Mouse (Mus musculus): Measurements from ENCODE around the gene Mical2. TPM values are rescaled to one million over a fixed set of nuclear protein-coding genes. Genes with fewer than 3 reads are reported as not detected.

Mical2 gene
- polyA plus RNA-seq, 1 experiment from 2014 or later, result 11.5 TPM

DNA sequence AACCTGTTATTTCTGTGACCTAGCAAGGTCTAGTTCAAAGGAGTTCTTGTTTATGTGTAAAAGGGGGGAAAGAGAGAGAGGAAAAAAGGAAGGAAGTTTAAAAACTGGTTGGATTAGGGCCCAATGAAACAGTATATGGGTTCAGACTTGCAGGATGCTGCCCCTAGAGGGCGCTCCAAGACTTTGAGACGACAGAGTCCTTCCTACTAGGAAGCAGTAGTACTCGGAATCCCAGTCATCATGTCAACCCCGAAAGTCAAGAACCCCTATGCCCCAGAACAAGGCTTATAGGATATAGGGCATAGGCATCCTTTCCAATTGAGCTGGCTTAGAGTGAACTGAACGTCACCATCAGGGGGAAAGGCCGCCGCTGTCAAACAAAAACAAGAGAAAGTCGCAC, 151.7 kb downstream of the Mical2 start:
- H3K9ac ChIP-seq (ENCODE audit: low read depth, low read length), result no peak overlapping the region
- H3K4me1 ChIP-seq (ENCODE audit: control insufficient read depth, insufficient read depth, low read length), result 0 out of 2 replicates have a peak, but pooled peaks cover 4% of the 10 kb centered on the region
- no peaks in the 10 kb centered on the region for H3K27me3 ChIP-seq (replicated peaks; ENCODE audit: control insufficient read depth, insufficient read depth, low read length)
- no peaks in the 10 kb centered on the region for H3K36me3 ChIP-seq (ENCODE audit: control insufficient read depth, insufficient read depth, low read length)
- ATAC-seq (ENCODE audit: low read depth), result peak; percentile 82
- no peak overlapping the region for H3K27ac ChIP-seq (replicated peaks; ENCODE audit: low read depth, low read length)
- H3K9me3 ChIP-seq (ENCODE audit: control insufficient read depth, low read length), result no peaks in the 10 kb centered on the region
- DNase-seq (ENCODE audit: low spot score), result peak; percentile 93
- H3K4me3 ChIP-seq (ENCODE audit: low read depth, low read length), result no peak overlapping the region
- H3K4me2 ChIP-seq (ENCODE audit: low read depth, low read length), result no peak overlapping the region
- WGBS, result 40% methylated on average over 8 of the region's 8 CpGs

GRCm38 (mm10) chr7:112378056-112378455, 152.4 kb downstream of the Mical2 start:
- WGBS, result 83% methylated on average over 5 of the region's 5 CpGs
- H3K4me1 ChIP-seq (ENCODE audit: control insufficient read depth, insufficient read depth, low read length), result 0 out of 2 replicates have a peak, but pooled peaks cover 4% of the 10 kb centered on the region
- no peaks in the 10 kb centered on the region for H3K36me3 ChIP-seq (ENCODE audit: control insufficient read depth, insufficient read depth, low read length)
- no peaks in the 10 kb centered on the region for H3K27me3 ChIP-seq (replicated peaks; ENCODE audit: control insufficient read depth, insufficient read depth, low read length)
- no peak overlapping the region for H3K27ac ChIP-seq (replicated peaks; ENCODE audit: low read depth, low read length)
- no peak overlapping the region for H3K4me2 ChIP-seq (ENCODE audit: low read depth, low read length)
- no peak for DNase-seq (ENCODE audit: low spot score)
- H3K9me3 ChIP-seq (ENCODE audit: control insufficient read depth, low read length), result no peaks in the 10 kb centered on the region
- no peak overlapping the region for H3K4me3 ChIP-seq (ENCODE audit: low read depth, low read length)
- H3K9ac ChIP-seq (ENCODE audit: low read depth, low read length), result no peak overlapping the region
- ATAC-seq (ENCODE audit: low read depth), result no peak

GRCm38 (mm10) chr7:112378476-112378875, 152.8 kb downstream of the Mical2 start:
- ATAC-seq (ENCODE audit: low read depth), result no peak
- H3K9ac ChIP-seq (ENCODE audit: low read depth, low read length), result no peak overlapping the region

GRCm38 (mm10) chr7:112386521-112386920, 160.9 kb downstream of the Mical2 start:
- Histone ChIP-seq H3K4me3 (ENCODE audit: low read depth, low read length) (no peak overlapping the region), H3K9ac (ENCODE audit: low read depth, low read length) (no peak overlapping the region), H3K27ac (replicated peaks; ENCODE audit: low read depth, low read length) (no peak overlapping the region), H3K4me1 (ENCODE audit: control insufficient read depth, insufficient read depth, low read length) (peaks cover 27% of the 10 kb centered on the region), H3K9me3 (ENCODE audit: control insufficient read depth, low read length) (no peaks in the 10 kb centered on the region), H3K27me3 (replicated peaks; ENCODE audit: control insufficient read depth, insufficient read depth, low read length) (no peaks in the 10 kb centered on the region), H3K36me3 (ENCODE audit: control insufficient read depth, insufficient read depth, low read length) (no peaks in the 10 kb centered on the region), H3K4me2 (ENCODE audit: low read depth, low read length) (no peak overlapping the region)
- ATAC-seq (ENCODE audit: low read depth), result no peak
- DNase-seq (ENCODE audit: low spot score), result no peak
- 41% methylated on average over 5 of the region's 5 CpGs for WGBS

More at GRCm38 (mm10) chr7:112378476-112378875, 152.8 kb downstream of the Mical2 start:
- Histone ChIP-seq H3K27me3 (replicated peaks; ENCODE audit: control insufficient read depth, insufficient read depth, low read length) (no peaks in the 10 kb centered on the region), H3K4me3 (ENCODE audit: low read depth, low read length) (no peak overlapping the region), H3K27ac (replicated peaks; ENCODE audit: low read depth, low read length) (no peak overlapping the region), H3K4me2 (ENCODE audit: low read depth, low read length) (no peak overlapping the region), H3K4me1 (ENCODE audit: control insufficient read depth, insufficient read depth, low read length) (0 out of 2 replicates have a peak, but pooled peaks cover 4% of the 10 kb centered on the region), H3K9me3 (ENCODE audit: control insufficient read depth, low read length) (no peaks in the 10 kb centered on the region), H3K36me3 (ENCODE audit: control insufficient read depth, insufficient read depth, low read length) (no peaks in the 10 kb centered on the region)
- WGBS, result 57% methylated on average over 5 of the region's 5 CpGs
- no peak for DNase-seq (ENCODE audit: low spot score)

DNA sequence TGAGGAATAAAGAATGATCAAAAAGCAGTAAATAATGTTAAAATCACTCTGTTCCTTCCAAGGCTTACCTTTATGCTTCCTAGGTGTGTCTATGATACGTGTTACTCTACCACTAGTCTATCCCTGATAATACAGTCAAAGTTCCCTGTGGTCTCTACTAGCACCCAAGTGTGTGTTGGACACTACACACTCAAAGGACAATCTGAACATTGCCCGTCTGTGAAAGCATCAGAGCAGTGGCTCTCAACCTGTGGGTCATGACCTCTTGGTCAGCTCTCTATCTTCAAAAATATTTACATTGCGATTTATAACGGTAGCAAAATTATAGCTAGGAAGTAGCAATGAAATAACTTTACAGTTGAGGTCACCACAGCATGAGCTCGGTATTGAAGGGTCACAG, 162.2 kb downstream of the Mical2 start:
- DNase-seq (ENCODE audit: low spot score) (no peak), ATAC-seq (ENCODE audit: low read depth) (no peak)
- Histone ChIP-seq H3K4me2 (ENCODE audit: low read depth, low read length) (no peak overlapping the region), H3K27ac (replicated peaks; ENCODE audit: low read depth, low read length) (no peak overlapping the region), H3K4me1 (ENCODE audit: control insufficient read depth, insufficient read depth, low read length) (peaks cover 39% of the 10 kb centered on the region), H3K9me3 (ENCODE audit: control insufficient read depth, low read length) (no peaks in the 10 kb centered on the region), H3K36me3 (ENCODE audit: control insufficient read depth, insufficient read depth, low read length) (no peaks in the 10 kb centered on the region), H3K4me3 (ENCODE audit: low read depth, low read length) (no peak overlapping the region), H3K27me3 (replicated peaks; ENCODE audit: control insufficient read depth, insufficient read depth, low read length) (no peaks in the 10 kb centered on the region), H3K9ac (ENCODE audit: low read depth, low read length) (no peak overlapping the region)
- 77% methylated on average over 5 of the region's 5 CpGs for WGBS

DNA sequence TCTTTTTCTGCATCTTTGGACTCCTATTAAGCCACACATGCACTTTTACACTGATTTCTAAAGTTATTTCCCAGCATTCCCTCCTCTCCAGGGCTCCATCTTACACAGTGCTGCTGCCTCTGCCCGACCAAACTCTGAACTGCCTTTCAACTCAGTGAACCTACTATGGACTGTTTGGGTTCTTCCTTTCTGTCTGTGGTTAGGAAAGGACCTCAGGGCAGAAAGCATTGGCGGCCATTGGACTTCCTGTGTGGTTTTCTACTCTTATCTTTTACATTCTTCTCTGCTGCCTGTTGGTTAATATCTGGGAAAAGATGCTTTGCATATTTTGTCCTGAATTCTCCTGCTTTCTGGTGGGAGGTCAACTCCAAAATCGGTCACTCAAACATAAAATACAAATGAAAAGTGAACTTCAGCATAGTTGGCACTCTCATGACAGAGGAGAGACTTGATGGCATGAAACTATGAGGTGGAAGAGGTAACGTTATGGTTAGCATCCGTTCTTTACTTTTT, 162.8 kb downstream of the Mical2 start:
- DNase-seq (ENCODE audit: low spot score), result no peak
- no peak overlapping the region for H3K9ac ChIP-seq (ENCODE audit: low read depth, low read length)
- H3K9me3 ChIP-seq (ENCODE audit: control insufficient read depth, low read length), result no peaks in the 10 kb centered on the region
- H3K4me3 ChIP-seq (ENCODE audit: low read depth, low read length), result no peak overlapping the region
- H3K27me3 ChIP-seq (replicated peaks; ENCODE audit: control insufficient read depth, insufficient read depth, low read length), result no peaks in the 10 kb centered on the region
- H3K36me3 ChIP-seq (ENCODE audit: control insufficient read depth, insufficient read depth, low read length), result no peaks in the 10 kb centered on the region
- H3K27ac ChIP-seq (replicated peaks; ENCODE audit: low read depth, low read length), result no peak overlapping the region
- ATAC-seq (ENCODE audit: low read depth), result no peak
- peaks cover 39% of the 10 kb centered on the region for H3K4me1 ChIP-seq (ENCODE audit: control insufficient read depth, insufficient read depth, low read length)
- H3K4me2 ChIP-seq (ENCODE audit: low read depth, low read length), result no peak overlapping the region
- 81% methylated on average over 5 of the region's 5 CpGs for WGBS

- no peaks in the 10 kb centered on the region for H3K9me3 ChIP-seq (ENCODE audit: control insufficient read depth, low read length)
- H3K4me3 ChIP-seq (ENCODE audit: low read depth, low read length), result no peak overlapping the region
- no peaks in the 10 kb centered on the region for H3K36me3 ChIP-seq (ENCODE audit: control insufficient read depth, insufficient read depth, low read length)
- H3K9ac ChIP-seq (ENCODE audit: low read depth, low read length), result 0 out of 2 replicates have a peak overlapping the region, but pooled peaks have one; percentile 5
- peak; percentile 76 for DNase-seq (ENCODE audit: low spot score)
- no peaks in the 10 kb centered on the region for H3K27me3 ChIP-seq (replicated peaks; ENCODE audit: control insufficient read depth, insufficient read depth, low read length)
- ATAC-seq (ENCODE audit: low read depth), result peak; percentile 38
- peak overlapping the region; percentile 86 for H3K27ac ChIP-seq (replicated peaks; ENCODE audit: low read depth, low read length)
- H3K4me2 ChIP-seq (ENCODE audit: low read depth, low read length), result peak overlapping the region; percentile 41
- peaks cover 39% of the 10 kb centered on the region for H3K4me1 ChIP-seq (ENCODE audit: control insufficient read depth, insufficient read depth, low read length)
- 24% methylated on average over 6 of the region's 6 CpGs for whole genome bisulfite sequencing
These were observed 164.1 kb downstream of the Mical2 start for GRCm38 (mm10) chr7:112389611-112390251.

DNA sequence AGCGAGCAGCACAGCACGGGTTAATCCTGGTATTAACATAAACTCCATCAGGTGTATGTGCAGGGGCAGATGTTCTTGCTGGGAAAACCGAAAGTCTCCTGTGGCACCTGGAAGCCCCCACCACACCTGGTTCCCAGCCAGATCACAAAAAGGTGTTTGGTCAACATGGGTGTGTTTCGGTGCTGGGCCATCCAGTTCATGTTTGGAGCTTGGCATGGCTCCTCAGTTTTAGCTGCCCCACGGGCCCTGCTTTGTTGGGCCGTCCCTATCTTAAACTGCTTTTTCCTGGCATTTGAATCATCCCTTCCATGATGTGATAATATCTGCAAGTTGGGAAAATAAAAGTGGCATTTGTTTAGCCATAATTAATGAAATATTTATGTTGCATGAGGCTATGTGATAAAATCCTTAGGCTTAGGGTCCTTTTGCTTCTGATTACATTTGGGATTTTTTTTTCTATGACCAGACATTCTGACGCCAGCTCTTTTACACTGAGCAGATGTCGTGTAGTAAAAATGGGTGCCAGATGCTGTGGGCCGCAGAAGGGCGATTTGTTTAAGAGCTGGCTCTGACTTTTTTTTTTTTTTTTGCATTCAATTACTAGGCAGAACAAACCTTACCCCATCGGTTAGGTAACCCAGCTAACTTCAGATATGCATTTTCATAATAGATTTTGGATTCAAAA, 164.7 kb downstream of the Mical2 start:
- no peaks in the 10 kb centered on the region for H3K36me3 ChIP-seq (ENCODE audit: control insufficient read depth, insufficient read depth, low read length)
- no peak overlapping the region for H3K4me3 ChIP-seq (ENCODE audit: low read depth, low read length)
- H3K9ac ChIP-seq (ENCODE audit: low read depth, low read length), result 0 out of 2 replicates have a peak overlapping the region, but pooled peaks have one; percentile 5
- H3K27ac ChIP-seq (replicated peaks; ENCODE audit: low read depth, low read length), result peak overlapping the region; percentile 86
- ATAC-seq (ENCODE audit: low read depth) (peak; percentile 58), DNase-seq (ENCODE audit: low spot score) (peak; percentile 89)
- no peaks in the 10 kb centered on the region for H3K27me3 ChIP-seq (replicated peaks; ENCODE audit: control insufficient read depth, insufficient read depth, low read length)
- H3K9me3 ChIP-seq (ENCODE audit: control insufficient read depth, low read length), result no peaks in the 10 kb centered on the region
- peaks cover 39% of the 10 kb centered on the region for H3K4me1 ChIP-seq (ENCODE audit: control insufficient read depth, insufficient read depth, low read length)
- peak overlapping the region; percentile 41 for H3K4me2 ChIP-seq (ENCODE audit: low read depth, low read length)
- WGBS, result 12% methylated on average over 11 of the region's 11 CpGs

Data from embryonic facial prominence, embryonic 14.5 days (tissue).